Mouse (Mus musculus) adrenal gland, postnatal 4 days (tissue): ENCODE measurements around the gene Kif5a. TPM values are rescaled to one million over a fixed set of nuclear protein-coding genes. Genes with fewer than 3 reads are reported as not detected.
"Not testable (repeated sequence)": the region's sequence is repeated elsewhere in the genome, so short reads cannot be mapped to it uniquely, and the experiment has no call there.

Experiments used
- DNase-seq, 2 experiments: peaks; one replicate each; pipeline ENCODE4 v3.0.0; 2021 to 2022; ENCODE audit warnings: low spot score in 2 of 2, mixed read lengths in 2 of 2
- total RNA-seq, 2 experiments: library from RNA; stranded (reverse); gene quantifications; 2 replicates each; pipeline ENCODE4 v1.2.3; 2021

Kif5a gene
- total RNA-seq, 2 experiments from 2014 or later, result 23.5 to 28.4 TPM

DNA sequence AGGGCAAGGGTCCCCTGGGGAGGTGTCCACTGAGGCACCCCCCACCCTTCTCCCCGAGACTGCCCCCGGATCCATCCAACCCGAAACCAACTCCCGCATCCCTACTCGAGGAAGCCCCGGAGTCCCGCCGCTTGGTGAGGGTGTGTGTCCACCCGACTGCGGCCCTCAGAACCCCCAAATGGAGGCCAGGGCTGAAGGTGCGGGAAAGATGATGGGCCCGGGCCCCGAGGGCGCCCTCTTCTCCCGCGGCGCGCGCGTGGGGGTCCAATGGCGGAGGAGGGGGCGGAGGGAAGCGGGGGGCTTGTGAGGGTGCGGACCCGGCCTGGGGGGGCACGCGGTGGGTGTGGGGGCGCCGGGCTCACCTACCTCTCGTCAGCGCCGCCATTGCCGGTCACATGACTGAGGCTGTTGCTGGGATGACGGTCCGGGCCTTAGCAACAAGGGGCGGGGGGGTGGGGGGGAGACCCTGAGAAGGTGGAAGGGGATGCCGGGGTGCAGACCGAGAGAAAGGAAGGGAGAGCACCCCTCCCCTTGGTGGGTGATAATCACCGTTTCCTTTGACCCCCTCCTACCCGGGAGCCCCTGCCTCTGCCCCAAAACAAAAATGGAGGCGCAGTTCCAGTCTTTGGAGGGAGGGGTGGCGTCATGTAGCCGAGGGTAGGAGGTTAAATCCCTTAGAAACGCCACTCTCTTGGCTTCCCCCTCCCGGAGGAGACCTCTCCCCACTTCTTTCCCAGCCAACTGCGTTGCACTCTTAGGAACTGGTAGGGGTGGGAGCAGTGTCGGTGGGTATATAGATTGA, 67.6 kb downstream of the Kif5a start, which contains the start of gene Dtx3:
Gene Dtx3 (minus strand): TSS at position 401 of the 802 bp plus-strand sequence.
- DNase-seq, result no peak

- no peak for DNase-seq
These were observed 68.5 kb downstream of the Kif5a start for GRCm38 (mm10) chr10:127194428-127195327.

DNA sequence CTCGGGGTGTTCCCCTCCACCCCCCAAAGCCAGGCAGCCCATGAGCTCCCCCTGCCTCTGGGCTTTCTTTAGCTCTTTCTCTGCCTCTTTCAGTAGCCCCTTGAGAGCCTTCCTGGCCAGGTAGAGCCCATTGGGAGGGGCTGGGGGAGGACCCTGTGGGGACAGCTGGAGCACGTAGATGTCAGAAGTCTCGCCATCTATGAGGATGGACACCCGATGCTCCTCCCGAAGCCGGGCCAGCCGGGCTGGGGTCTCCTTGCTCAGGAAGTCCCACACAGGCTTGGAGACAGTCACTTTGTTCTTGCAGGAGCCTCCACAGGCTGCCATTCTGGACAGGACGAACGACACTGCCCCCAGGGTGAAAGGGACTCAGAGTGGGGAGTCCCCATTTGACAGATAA, 70.1 kb downstream of the Kif5a start:
- DNase-seq, result no peak

GRCm38 (mm10) chr10:127192057-127192328, 71.2 kb downstream of the Kif5a start:
- not testable (repeated sequence) for DNase-seq

- DNase-seq, result no peak
These were observed 71.7 kb downstream of the Kif5a start for GRCm38 (mm10) chr10:127191191-127192056.

DNA sequence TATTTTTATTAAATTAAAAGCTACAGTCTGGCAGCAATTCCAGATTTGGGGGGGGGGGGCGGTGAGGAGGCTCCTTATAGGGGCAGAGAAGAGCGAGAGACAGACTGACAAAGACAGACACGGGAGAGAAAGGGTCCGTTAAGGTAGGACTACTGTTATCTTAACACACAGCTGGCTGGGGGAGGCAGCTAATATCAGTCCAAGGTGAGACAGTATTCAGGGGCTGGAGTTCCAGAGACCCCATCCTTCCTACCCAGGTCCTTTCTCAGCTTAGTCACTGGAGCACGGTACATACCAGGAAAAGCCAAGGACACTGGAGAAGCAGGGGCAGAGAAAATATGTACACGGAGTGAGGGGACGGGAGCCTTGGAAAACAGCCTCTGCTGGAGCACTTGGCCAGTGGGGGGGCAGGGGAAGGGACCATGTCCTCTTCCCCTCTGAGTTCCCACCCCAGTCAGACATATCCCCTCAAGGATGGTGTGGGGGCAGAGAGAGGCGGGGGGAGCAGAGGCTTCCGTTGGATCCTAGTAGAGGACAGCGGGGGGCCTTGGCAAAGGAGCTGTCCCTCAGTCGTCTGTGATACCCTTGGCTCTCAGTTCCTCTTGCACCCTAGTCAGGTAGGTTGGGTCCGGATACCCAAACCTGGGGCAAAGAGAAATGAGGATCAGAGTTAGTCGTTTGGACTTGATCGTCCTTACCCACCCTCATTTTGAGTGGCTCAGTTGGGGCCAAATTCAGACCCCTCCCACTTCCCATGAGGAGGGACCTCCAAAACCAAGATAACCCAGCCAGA, 72.6 kb downstream of the Kif5a start:
- DNase-seq, result no peak

DNA sequence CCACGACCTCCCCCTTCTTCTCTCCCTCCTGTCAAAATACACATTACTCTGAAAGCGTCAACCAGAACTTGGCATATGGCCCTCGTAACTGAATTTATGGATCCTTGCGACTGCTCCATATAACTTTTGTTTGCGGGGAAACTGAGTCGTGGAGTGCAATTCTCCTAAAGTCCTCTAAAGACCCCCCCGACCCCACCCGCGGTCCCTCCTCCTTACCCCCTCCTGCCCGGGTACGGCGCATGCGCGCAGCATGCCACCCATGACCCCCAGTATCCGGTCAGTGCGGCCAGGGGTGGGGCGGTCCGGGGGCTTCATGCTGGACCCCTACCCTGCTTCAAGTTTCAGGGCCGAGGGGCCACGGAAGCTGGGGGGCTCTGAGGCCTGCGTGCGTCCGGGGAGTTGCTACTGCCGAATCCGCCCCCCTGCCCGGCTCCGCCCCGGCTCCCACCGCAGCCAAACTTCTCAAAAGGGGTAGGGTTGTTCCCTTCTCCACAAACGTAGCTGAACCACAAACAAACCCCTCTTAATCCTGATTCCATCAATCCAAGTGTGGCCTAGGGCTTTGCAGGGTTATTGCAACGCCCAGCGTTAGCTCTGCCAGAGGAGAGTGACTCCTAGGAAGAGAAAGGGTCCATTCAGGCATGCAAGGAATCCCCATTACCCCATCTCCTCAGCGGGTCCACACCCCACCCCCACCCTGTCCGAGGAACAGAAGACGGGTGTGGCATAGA, 73.3 kb downstream of the Kif5a start, which contains the start of gene Arhgef25:
Gene Arhgef25 (minus strand): TSS at position 433 of the 731 bp plus-strand sequence.
- DNase-seq, result no peak

DNA sequence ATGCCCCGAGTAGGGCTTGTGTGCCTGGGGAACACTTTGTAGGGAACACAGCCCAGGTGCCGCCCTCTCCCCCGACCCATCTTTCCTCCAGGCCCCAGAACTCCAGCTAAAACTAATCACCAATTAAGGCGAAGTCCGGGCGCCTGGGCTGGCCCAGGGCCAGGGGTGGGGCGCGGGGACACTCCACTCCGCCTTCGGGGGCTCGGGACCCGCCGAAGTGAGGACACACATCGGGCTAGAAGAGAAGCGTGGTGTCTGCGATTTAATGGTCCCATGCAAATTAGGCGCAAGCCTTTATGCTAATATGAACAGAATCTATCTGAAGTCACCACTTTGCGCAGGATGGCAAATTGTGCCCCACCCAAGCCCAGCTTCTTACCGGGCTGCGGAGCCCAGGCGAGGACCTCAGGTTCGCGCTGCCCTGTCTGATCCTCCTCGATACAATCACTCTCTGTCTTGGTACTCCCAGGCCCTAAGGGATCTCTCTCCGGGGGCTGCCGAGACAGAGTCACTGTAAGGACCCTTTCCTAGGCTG, 74.0 kb downstream of the Kif5a start:
- DNase-seq, result no peak

DNA sequence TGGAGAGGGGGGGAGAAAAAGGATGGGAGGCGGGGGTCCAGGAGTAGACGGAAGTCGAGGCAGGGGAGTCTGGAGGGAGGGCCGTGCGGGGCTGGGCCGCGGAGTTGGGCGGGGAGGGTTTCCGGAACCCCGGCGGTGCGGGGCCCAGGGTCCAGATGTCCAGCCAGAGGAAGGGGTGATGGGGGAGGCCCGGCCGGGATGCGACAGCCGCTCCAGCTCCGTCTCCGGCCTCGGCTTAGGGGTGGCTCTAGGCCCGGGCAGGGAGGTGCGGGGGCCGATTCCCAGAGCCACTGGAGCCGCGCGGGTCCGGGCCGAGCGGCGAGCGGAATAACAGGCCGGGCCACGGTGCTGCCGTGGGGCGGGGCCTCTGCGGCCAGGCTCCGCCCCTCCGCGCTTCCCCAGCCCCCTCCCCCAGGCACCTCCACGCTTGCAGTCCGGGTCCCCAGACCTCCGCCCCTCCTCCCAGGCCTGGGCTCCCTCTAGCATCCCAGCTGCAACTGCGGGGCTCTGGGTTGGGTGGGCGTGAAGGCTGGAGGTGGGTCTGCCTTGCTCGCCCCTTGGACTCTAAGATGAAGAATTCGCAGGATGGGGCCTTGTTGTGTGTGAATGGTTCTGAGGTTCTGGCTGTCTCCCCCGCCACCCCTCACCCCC, 74.6 kb downstream of the Kif5a start:
- DNase-seq, result no peak

GRCm38 (mm10) chr10:127188079-127188453, 75.1 kb downstream of the Kif5a start:
- DNase-seq, result no peak

GRCm38 (mm10) chr10:127187371-127188078, 75.6 kb downstream of the Kif5a start:
- no peak for DNase-seq

GRCm38 (mm10) chr10:127186451-127186850, 76.7 kb downstream of the Kif5a start:
- no peak for DNase-seq

GRCm38 (mm10) chr10:127185506-127185905, 77.6 kb downstream of the Kif5a start:
- no peak for DNase-seq

- no peak for DNase-seq
These were observed 78.0 kb downstream of the Kif5a start for GRCm38 (mm10) chr10:127185101-127185500.

DNA sequence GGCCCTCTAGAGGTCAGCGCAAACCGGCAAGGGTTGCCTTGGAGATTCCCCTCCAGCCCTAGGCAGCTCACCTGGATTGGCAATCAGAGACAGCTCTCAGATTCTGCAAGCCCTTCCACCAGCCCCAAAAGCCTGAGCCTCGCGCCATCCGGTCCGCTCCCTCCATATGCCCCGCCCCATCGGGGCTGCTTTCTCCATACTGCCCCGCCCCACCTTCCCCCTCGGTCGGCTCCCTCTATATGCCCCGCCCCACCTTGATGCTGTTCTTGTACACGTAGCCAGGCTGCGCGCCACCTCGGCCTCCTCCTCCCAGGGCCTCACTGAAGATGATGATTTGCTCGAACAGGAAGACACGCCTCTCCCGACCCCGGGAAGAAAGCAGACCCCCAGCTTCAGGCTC, 79.4 kb downstream of the Kif5a start:
- no peak for DNase-seq

- DNase-seq, result no peak
These were observed 80.5 kb downstream of the Kif5a start for GRCm38 (mm10) chr10:127182624-127183023.

- DNase-seq, result no peak
These were observed 81.6 kb downstream of the Kif5a start for GRCm38 (mm10) chr10:127181566-127181965.

DNA sequence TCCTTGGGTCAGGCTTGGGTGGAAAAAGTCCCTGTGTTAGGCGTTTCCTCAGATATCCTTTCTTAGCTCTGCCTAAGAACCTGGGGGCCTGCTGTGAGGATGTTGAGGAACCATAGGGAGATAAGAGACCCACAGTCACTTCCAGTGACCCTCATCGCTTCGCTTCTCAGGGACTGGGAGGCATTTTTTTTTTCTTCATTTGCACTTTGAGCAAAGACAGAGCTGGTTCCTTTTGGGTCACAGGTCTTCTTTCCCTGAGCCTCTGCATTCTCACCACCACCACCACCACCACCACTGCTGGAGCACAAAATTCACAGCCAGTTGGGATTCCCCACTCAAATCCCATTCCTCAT, 82.5 kb downstream of the Kif5a start:
- no peak for DNase-seq
